Mouse (Mus musculus): ENCODE results near the gene Dazap1. TPM values are rescaled to one million over a fixed set of nuclear protein-coding genes. Genes with fewer than 3 reads are reported as not detected.

Dazap1 gene
- polyA plus RNA-seq, 1 experiment: 175 TPM

GRCm38 (mm10) chr10:80281304-80281703 lies 20.0 kb downstream of the Dazap1 start:
- H3K4me3 ChIP-seq (ENCODE audit: low read depth, low read length): no peak overlapping the region
- H3K36me3 ChIP-seq (ENCODE audit: control insufficient read depth, insufficient read depth, low read length, poor library complexity, severe bottlenecking): peaks cover 66% of the 10 kb centered on the region
- no peaks in the 10 kb centered on the region for H3K4me1 ChIP-seq (ENCODE audit: control insufficient read depth, insufficient read depth, low read length)
- no peaks in the 10 kb centered on the region for H3K27me3 ChIP-seq (ENCODE audit: control insufficient read depth, insufficient read depth, low read length, poor library complexity, severe bottlenecking)
- no peak overlapping the region for H3K27ac ChIP-seq (ENCODE audit: insufficient read depth, low read length)
- H3K9ac ChIP-seq (ENCODE audit: low read depth, poor library complexity, severe bottlenecking): no peak overlapping the region
- no peak for TF ChIP-seq EP300 (IDR thresholded peaks at IDR 0.05; ENCODE audit: insufficient read depth, low read depth, low read length)
- no peak for TF ChIP-seq POLR2A (IDR thresholded peaks at IDR 0.05; ENCODE audit: insufficient read depth, low read length)
- no peak for TF ChIP-seq CTCF (IDR thresholded peaks at IDR 0.05; ENCODE audit: low read depth, low read length)
- H3K9me3 ChIP-seq (replicated peaks; ENCODE audit: control insufficient read depth, insufficient read depth, low read length, poor library complexity, severe bottlenecking): no peaks in the 10 kb centered on the region

- no peak for TF ChIP-seq POLR2A (IDR thresholded peaks at IDR 0.05; ENCODE audit: insufficient read depth, low read length)
- TF ChIP-seq CTCF (IDR thresholded peaks at IDR 0.05; ENCODE audit: low read depth, low read length): no peak
- TF ChIP-seq EP300 (IDR thresholded peaks at IDR 0.05; ENCODE audit: insufficient read depth, low read depth, low read length): no peak
- no peak overlapping the region for H3K27ac ChIP-seq (ENCODE audit: insufficient read depth, low read length)
Measured at GRCm38 (mm10) chr10:80281921-80282371, 20.7 kb downstream of the Dazap1 start.

GRCm38 (mm10) chr10:80282481-80283441 lies 21.5 kb downstream of the Dazap1 start:
- H3K36me3 ChIP-seq (ENCODE audit: control insufficient read depth, insufficient read depth, low read length, poor library complexity, severe bottlenecking): peaks cover 58% of the 10 kb centered on the region
- no peaks in the 10 kb centered on the region for H3K27me3 ChIP-seq (ENCODE audit: control insufficient read depth, insufficient read depth, low read length, poor library complexity, severe bottlenecking)
- H3K4me3 ChIP-seq (ENCODE audit: low read depth, low read length): no peak overlapping the region
- H3K9me3 ChIP-seq (replicated peaks; ENCODE audit: control insufficient read depth, insufficient read depth, low read length, poor library complexity, severe bottlenecking): no peaks in the 10 kb centered on the region
- TF ChIP-seq POLR2A (IDR thresholded peaks at IDR 0.05; ENCODE audit: insufficient read depth, low read length) (no peak), CTCF (IDR thresholded peaks at IDR 0.05; ENCODE audit: low read depth, low read length) (no peak), EP300 (IDR thresholded peaks at IDR 0.05; ENCODE audit: insufficient read depth, low read depth, low read length) (no peak)
- no peak overlapping the region for H3K27ac ChIP-seq (ENCODE audit: insufficient read depth, low read length)
- H3K9ac ChIP-seq (ENCODE audit: low read depth, poor library complexity, severe bottlenecking): no peak overlapping the region
- H3K4me1 ChIP-seq (ENCODE audit: control insufficient read depth, insufficient read depth, low read length): no peaks in the 10 kb centered on the region

More at GRCm38 (mm10) chr10:80281921-80282371, 20.7 kb downstream of the Dazap1 start:
- Histone ChIP-seq H3K36me3 (ENCODE audit: control insufficient read depth, insufficient read depth, low read length, poor library complexity, severe bottlenecking) (peaks cover 62% of the 10 kb centered on the region), H3K27me3 (ENCODE audit: control insufficient read depth, insufficient read depth, low read length, poor library complexity, severe bottlenecking) (no peaks in the 10 kb centered on the region), H3K4me1 (ENCODE audit: control insufficient read depth, insufficient read depth, low read length) (no peaks in the 10 kb centered on the region), H3K9me3 (replicated peaks; ENCODE audit: control insufficient read depth, insufficient read depth, low read length, poor library complexity, severe bottlenecking) (no peaks in the 10 kb centered on the region), H3K9ac (ENCODE audit: low read depth, poor library complexity, severe bottlenecking) (no peak overlapping the region), H3K4me3 (ENCODE audit: low read depth, low read length) (no peak overlapping the region)

GRCm38 (mm10) chr10:80285222-80286070 lies 24.2 kb downstream of the Dazap1 start:
- Histone ChIP-seq H3K27me3 (ENCODE audit: control insufficient read depth, insufficient read depth, low read length, poor library complexity, severe bottlenecking) (no peaks in the 10 kb centered on the region), H3K9ac (ENCODE audit: low read depth, poor library complexity, severe bottlenecking) (no peak overlapping the region), H3K36me3 (ENCODE audit: control insufficient read depth, insufficient read depth, low read length, poor library complexity, severe bottlenecking) (peaks cover 49% of the 10 kb centered on the region), H3K4me1 (ENCODE audit: control insufficient read depth, insufficient read depth, low read length) (no peaks in the 10 kb centered on the region), H3K4me3 (ENCODE audit: low read depth, low read length) (no peak overlapping the region), H3K9me3 (replicated peaks; ENCODE audit: control insufficient read depth, insufficient read depth, low read length, poor library complexity, severe bottlenecking) (no peaks in the 10 kb centered on the region), H3K27ac (ENCODE audit: insufficient read depth, low read length) (no peak overlapping the region)
- TF ChIP-seq EP300 (IDR thresholded peaks at IDR 0.05; ENCODE audit: insufficient read depth, low read depth, low read length): no peak
- no peak for TF ChIP-seq POLR2A (IDR thresholded peaks at IDR 0.05; ENCODE audit: insufficient read depth, low read length)
- no peak for TF ChIP-seq CTCF (IDR thresholded peaks at IDR 0.05; ENCODE audit: low read depth, low read length)

- H3K4me3 ChIP-seq (ENCODE audit: low read depth, low read length): no peak overlapping the region
- peaks cover 37% of the 10 kb centered on the region for H3K36me3 ChIP-seq (ENCODE audit: control insufficient read depth, insufficient read depth, low read length, poor library complexity, severe bottlenecking)
- no peak overlapping the region for H3K9ac ChIP-seq (ENCODE audit: low read depth, poor library complexity, severe bottlenecking)
- TF ChIP-seq EP300 (IDR thresholded peaks at IDR 0.05; ENCODE audit: insufficient read depth, low read depth, low read length) (no peak), CTCF (IDR thresholded peaks at IDR 0.05; ENCODE audit: low read depth, low read length) (no peak), POLR2A (IDR thresholded peaks at IDR 0.05; ENCODE audit: insufficient read depth, low read length) (no peak)
- no peaks in the 10 kb centered on the region for H3K4me1 ChIP-seq (ENCODE audit: control insufficient read depth, insufficient read depth, low read length)
- no peaks in the 10 kb centered on the region for H3K27me3 ChIP-seq (ENCODE audit: control insufficient read depth, insufficient read depth, low read length, poor library complexity, severe bottlenecking)
- no peak overlapping the region for H3K27ac ChIP-seq (ENCODE audit: insufficient read depth, low read length)
- H3K9me3 ChIP-seq (replicated peaks; ENCODE audit: control insufficient read depth, insufficient read depth, low read length, poor library complexity, severe bottlenecking): no peaks in the 10 kb centered on the region
Measured at GRCm38 (mm10) chr10:80288097-80288496, 26.8 kb downstream of the Dazap1 start.

All from ES-Bruce4 (cell line).